In genomic region chr1:119256097-119256473, GRCm38 (mm10) we compare ENCODE assay signal across 10 mouse cellular contexts.
DNase-seq lines count a peak whose midpoint lies in the region; ATAC-seq and TF ChIP-seq lines count a peak whose summit lies in the region.
"Had no signal": no experiment of that assay in that cellular context is flagged by ENCODE, and none has a peak within 500 bp of the region (broad histone marks: within the 10 kb centered on the region; RNA-seq: fewer than 3 reads in every experiment).

No protein-coding gene starts in this region.

- peak; percentile 67 for DNase-seq in ES-CJ7 (ENCODE audit: low read depth, low spot score)
- DNase-seq in cerebellum, postnatal 10 days: peak; percentile 61 to 73
- peak; percentile 24 for DNase-seq in lung, postnatal 10 days
- no peak for DNase-seq in right cerebral cortex, postnatal 25 days
- no peak for DNase-seq in thymus, postnatal 0 days (ENCODE audit: low spot score)

- H3K4me3 ChIP-seq in intestine, postnatal 0 days (ENCODE audit: low read depth, low read length): no peak overlapping the region
- no peak overlapping the region for H3K4me3 ChIP-seq in intestine, embryonic 15.5 days (replicated peaks)
- H3K4me3 ChIP-seq: limb, embryonic 15.5 days had no signal

- 54% methylated on average over 5 of the region's 5 CpGs for WGBS in intestine, postnatal 0 days
- 49% methylated on average over 5 of the region's 5 CpGs for WGBS in intestine, embryonic 15.5 days

- no peak overlapping the region for H3K4me2 ChIP-seq in intestine, postnatal 0 days (replicated peaks; ENCODE audit: low read depth)
- no peak overlapping the region for H3K4me2 ChIP-seq in intestine, embryonic 15.5 days (replicated peaks)
- H3K4me2 ChIP-seq: limb, embryonic 15.5 days had no signal

- H3K27ac ChIP-seq in intestine, postnatal 0 days (ENCODE audit: low read depth, low read length): no peak overlapping the region
- H3K27ac ChIP-seq in intestine, embryonic 15.5 days: no peak overlapping the region
- H3K27ac ChIP-seq: limb, embryonic 15.5 days had no signal

- no peaks in the 10 kb centered on the region for H3K4me1 ChIP-seq in intestine, postnatal 0 days (replicated peaks; ENCODE audit: control insufficient read depth, insufficient read depth, low read length)
- no peaks in the 10 kb centered on the region for H3K4me1 ChIP-seq in intestine, embryonic 15.5 days (replicated peaks)

- no peak overlapping the region for H3K9ac ChIP-seq in intestine, postnatal 0 days (ENCODE audit: low read depth, low read length)
- H3K9ac ChIP-seq in intestine, embryonic 15.5 days: no peak overlapping the region
- H3K9ac ChIP-seq: limb, embryonic 15.5 days had no signal

- H3K36me3 ChIP-seq in intestine, postnatal 0 days (ENCODE audit: control insufficient read depth, insufficient read depth): no peaks in the 10 kb centered on the region
- no peaks in the 10 kb centered on the region for H3K36me3 ChIP-seq in intestine, embryonic 15.5 days
- H3K36me3 ChIP-seq: limb, embryonic 15.5 days had no signal

- H3K27me3 ChIP-seq in intestine, postnatal 0 days (replicated peaks; ENCODE audit: control insufficient read depth, insufficient read depth, low read length): no peaks in the 10 kb centered on the region
- no peaks in the 10 kb centered on the region for H3K27me3 ChIP-seq in intestine, embryonic 15.5 days (replicated peaks)
- H3K27me3 ChIP-seq: CH12.LX; limb, embryonic 15.5 days had no signal

- TF ChIP-seq CTCF in intestine, postnatal 0 days (IDR thresholded peaks at IDR 0.05; ENCODE audit: low read depth): peak; percentile 48

- no peaks in the 10 kb centered on the region for H3K9me3 ChIP-seq in intestine, postnatal 0 days (ENCODE audit: control insufficient read depth)
- no peaks in the 10 kb centered on the region for H3K9me3 ChIP-seq in intestine, embryonic 15.5 days
- H3K9me3 ChIP-seq: limb, embryonic 15.5 days had no signal

- no peak for ATAC-seq in intestine, postnatal 0 days
- no peak for ATAC-seq in intestine, embryonic 15.5 days
- ATAC-seq in megakaryocyte, adult 5-6 weeks (ENCODE audit: poor library complexity, severe bottlenecking): no peak

Comparison
In these comparisons a context has a peak if more than half of its experiments do, and no peak if none do; other contexts are left out.
1. DNase-seq: peak in ES-CJ7 (single experiment), cerebellum, postnatal 10 days (2 of 2) and lung, postnatal 10 days (single experiment); none in right cerebral cortex, postnatal 25 days (single experiment) and thymus, postnatal 0 days (single experiment).